Mouse (Mus musculus) embryonic facial prominence, embryonic 11.5 days (tissue): ENCODE results near the gene Aes. TPM values are rescaled to one million over a fixed set of nuclear protein-coding genes. Genes with fewer than 3 reads are reported as not detected.

Source experiments
- ATAC-seq: fragments of 200-750 bp; cut with Nextera tagmentation; replicated peaks from 2 replicates; pipeline ENCODE4 v1.8.0; 2017; ENCODE audit warnings: low read depth; ENCODE audit not compliant: insufficient number of reproducible peaks, low FRiP score, low TSS enrichment
- DNase-seq: peaks from one replicate; pipeline ENCODE4 v3.0.0-alpha.2; 2015; ENCODE audit warnings: low spot score
- H3K27ac ChIP-seq: fragments of 300-500 bp; sonication (generic); replicated peaks from 2 replicates; pipeline ENCODE4 v1.5.1; 2014; ENCODE audit warnings: mild to moderate bottlenecking, low read depth, low read length, control low read depth
- H3K27me3 ChIP-seq: fragments of 300-500 bp; sonication (generic); 2 replicates; pipeline ENCODE4 v1.6.1; 2014; ENCODE audit warnings: mild to moderate bottlenecking, low read length, moderate library complexity, mixed read lengths; ENCODE audit not compliant: control insufficient read depth, insufficient read depth
- H3K36me3 ChIP-seq: fragments of 300-500 bp; sonication (generic); replicated peaks from 2 replicates; pipeline ENCODE4 v1.6.1; 2014; ENCODE audit warnings: low read depth, mild to moderate bottlenecking, low read length, moderate library complexity, mixed read lengths; ENCODE audit not compliant: control insufficient read depth, insufficient read depth
- H3K4me1 ChIP-seq: fragments of 300-500 bp; sonication (generic); 2 replicates; pipeline ENCODE4 v1.6.1; 2014; ENCODE audit warnings: low read length, mixed read lengths; ENCODE audit not compliant: control insufficient read depth, insufficient read depth
- H3K4me2 ChIP-seq: fragments of 300-500 bp; sonication (generic); 2 replicates; pipeline ENCODE4 v1.6.1; 2014; ENCODE audit warnings: low read depth, mild to moderate bottlenecking, control low read depth, low read length, moderate library complexity
- H3K4me3 ChIP-seq: fragments of 300-500 bp; sonication (generic); 2 replicates; pipeline ENCODE4 v1.5.1; 2014; ENCODE audit warnings: low read depth, low read length, control low read depth
- H3K9ac ChIP-seq: fragments of 300-500 bp; sonication (generic); replicated peaks from 2 replicates; pipeline ENCODE4 v1.6.1; 2014; ENCODE audit warnings: mild to moderate bottlenecking, control low read depth, low read length
- H3K9me3 ChIP-seq: fragments of 300-500 bp; sonication (generic); replicated peaks from 2 replicates; pipeline ENCODE4 v1.6.1; 2016; ENCODE audit warnings: mild to moderate bottlenecking, low read length, inconsistent platforms, mixed read lengths; ENCODE audit not compliant: control insufficient read depth
- WGBS: fragments of 180-500 bp; shearing (Covaris S2); extraction: QIAGEN DNeasy Blood & Tissue Kit; methylation state at CpG from one replicate; pipeline ENCODE4 v1.1.7; 2014; 5-methylcytosine and 5-hydroxymethylcytosine counted together
- polyA plus RNA-seq: library from polyadenylated mRNA; unstranded; fragments of >200 nt; fragmentation: Nextera tagmentation; extraction: Ambion mirVana; gene quantifications from 2 replicates; pipeline ENCODE4 v1.2.1, GENCODE M21; 2014

The Aes gene
- polyA plus RNA-seq, 1 experiment from 2014 or later: 321 TPM

GRCm38 (mm10) chr10:81598342-81598741 is 39.1 kb downstream of the Aes start:
- ATAC-seq (no peak), DNase-seq (no peak)
- H3K36me3 ChIP-seq: no peaks in the 10 kb centered on the region
- no peaks in the 10 kb centered on the region for H3K9me3 ChIP-seq
- H3K27ac ChIP-seq: no peak overlapping the region
- no peak overlapping the region for H3K4me2 ChIP-seq
- no peak overlapping the region for H3K4me3 ChIP-seq
- WGBS: 42% methylated on average over 3 of the region's 3 CpGs
- H3K27me3 ChIP-seq: no peaks in the 10 kb centered on the region; the same call in 1 of the 2 replicates
- H3K4me1 ChIP-seq: peaks cover 24% of the 10 kb centered on the region
- no peak overlapping the region for H3K9ac ChIP-seq

DNA sequence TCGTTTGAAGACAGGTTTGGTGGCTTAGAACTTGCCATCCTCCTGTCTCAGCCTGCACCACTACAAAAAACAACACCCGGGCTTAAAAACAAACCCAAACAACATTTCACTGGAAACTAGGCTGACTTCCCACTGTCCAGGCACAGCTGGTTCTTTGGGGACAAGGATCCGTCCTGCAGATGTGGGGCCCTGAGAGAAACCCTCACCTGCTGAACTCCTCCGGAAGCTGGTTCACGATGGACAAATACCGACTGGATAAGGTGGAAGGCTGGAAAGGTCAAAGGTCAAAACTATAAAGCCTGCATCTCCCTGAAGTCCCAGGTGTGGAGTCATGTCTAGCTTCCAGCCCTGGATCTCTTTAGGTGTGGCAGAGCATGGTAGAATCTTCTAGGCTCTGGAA is 39.6 kb downstream of the Aes start:
- Histone ChIP-seq H3K4me1 (peaks cover 24% of the 10 kb centered on the region), H3K36me3 (no peaks in the 10 kb centered on the region), H3K27ac (no peak overlapping the region), H3K4me2 (no peak overlapping the region), H3K27me3 (no peaks in the 10 kb centered on the region; the same call in 1 of the 2 replicates), H3K4me3 (no peak overlapping the region), H3K9me3 (no peaks in the 10 kb centered on the region), H3K9ac (no peak overlapping the region)
- WGBS: 35% methylated on average over 6 of the region's 6 CpGs
- ATAC-seq: no peak
- DNase-seq: no peak

DNA sequence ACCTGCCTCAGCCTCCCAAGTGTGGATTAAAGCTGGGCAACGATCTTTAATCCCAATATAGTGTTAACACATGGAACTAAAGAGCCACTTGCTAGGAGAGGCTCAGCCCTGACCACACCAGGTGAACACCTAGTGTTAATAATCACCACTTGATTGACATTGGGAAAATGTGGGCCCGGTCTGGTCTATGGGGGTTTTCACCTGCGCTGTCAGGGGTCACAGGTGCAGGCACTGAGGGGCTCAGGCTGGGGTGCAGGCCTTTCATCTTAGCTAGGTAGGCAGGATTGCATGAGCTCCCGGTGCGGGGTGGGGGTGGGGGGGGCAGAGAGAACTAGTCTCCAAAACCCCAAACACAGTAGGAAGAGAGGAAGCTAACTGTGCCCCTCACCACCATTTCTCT is 40.3 kb downstream of the Aes start:
- no peaks in the 10 kb centered on the region; the same call in 1 of the 2 replicates for H3K27me3 ChIP-seq

GRCm38 (mm10) chr10:81600096-81600495 is 40.8 kb downstream of the Aes start:
- Histone ChIP-seq H3K4me1 (peaks cover 24% of the 10 kb centered on the region), H3K27me3 (no peaks in the 10 kb centered on the region; the same call in 1 of the 2 replicates), H3K4me2 (no peak overlapping the region), H3K4me3 (no peak overlapping the region), H3K27ac (no peak overlapping the region), H3K36me3 (no peaks in the 10 kb centered on the region), H3K9me3 (no peaks in the 10 kb centered on the region), H3K9ac (no peak overlapping the region)
- no peak for ATAC-seq
- DNase-seq: no peak
- WGBS: 46% methylated on average over 10 of the region's 10 CpGs

More for the DNA sequence above, 40.3 kb downstream of the Aes start:
- H3K4me2 ChIP-seq: no peak overlapping the region
- 67% methylated on average over 5 of the region's 5 CpGs for WGBS
- no peaks in the 10 kb centered on the region for H3K36me3 ChIP-seq
- DNase-seq: no peak
- H3K4me1 ChIP-seq: peaks cover 24% of the 10 kb centered on the region
- no peak for ATAC-seq
- H3K27ac ChIP-seq: no peak overlapping the region
- H3K9me3 ChIP-seq: no peaks in the 10 kb centered on the region
- no peak overlapping the region for H3K4me3 ChIP-seq
- no peak overlapping the region for H3K9ac ChIP-seq

GRCm38 (mm10) chr10:81600738-81601203 is 41.5 kb downstream of the Aes start, which contains the start of gene Tle6:
Gene Tle6 (minus strand): TSS chr10:81601073.
- Histone ChIP-seq H3K4me1 (peaks cover 18% of the 10 kb centered on the region), H3K27ac (peak within 1 kb of the TSS; percentile 30; the same call in 1 of the 2 replicates)
- ATAC-seq: peak; percentile 82

DNA sequence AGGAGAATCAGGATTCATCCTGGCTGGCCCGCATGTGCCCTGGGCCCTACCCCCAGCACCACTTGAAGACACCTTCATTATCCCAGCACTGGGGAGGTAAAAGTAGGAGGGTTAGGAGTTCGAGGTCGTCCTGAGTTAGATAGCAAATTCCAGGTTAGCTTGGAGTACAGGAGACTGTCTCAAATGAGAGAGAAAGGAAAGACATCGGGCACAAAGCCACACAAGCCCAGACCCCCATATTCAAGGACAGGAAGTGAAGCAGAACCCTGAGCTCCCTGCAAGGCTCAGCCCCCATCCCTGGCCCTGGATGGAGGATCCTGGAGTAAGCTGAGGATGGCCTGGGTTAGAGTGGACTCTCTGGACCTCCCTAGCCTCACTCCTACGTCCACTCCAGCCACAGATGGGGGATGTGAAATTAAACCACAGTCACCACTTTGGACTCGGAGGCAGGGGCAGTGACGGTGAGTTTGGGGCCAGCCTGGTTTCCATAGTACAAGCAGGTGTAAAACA is 42.2 kb downstream of the Aes start:
- Histone ChIP-seq H3K4me3 (no peak overlapping the region), H3K27me3 (no peaks in the 10 kb centered on the region; the same call in 1 of the 2 replicates), H3K4me2 (peak overlapping the region; percentile 11; the same call in 1 of the 2 replicates), H3K9me3 (no peaks in the 10 kb centered on the region), H3K4me1 (peaks cover 12% of the 10 kb centered on the region), H3K9ac (no peak overlapping the region), H3K27ac (peak overlapping the region; percentile 30; the same call in 1 of the 2 replicates), H3K36me3 (no peaks in the 10 kb centered on the region)
- ATAC-seq (no peak; the same call in 1 of the 2 replicates), DNase-seq (no peak)
- 15% methylated on average over 7 of the region's 7 CpGs for WGBS

More at GRCm38 (mm10) chr10:81600738-81601203, 41.5 kb downstream of the Aes start, which contains the start of gene Tle6:
- H3K4me2 ChIP-seq: peak within 1 kb of the TSS; percentile 11
- H3K9me3 ChIP-seq: no peaks in the 10 kb centered on the region
- H3K9ac ChIP-seq: no peak within 1 kb of the TSS
- 0% methylated on average over 28 of the region's 28 CpGs for WGBS
- H3K27me3 ChIP-seq: no peaks in the 10 kb centered on the region; the same call in 1 of the 2 replicates
- no peak within 1 kb of the TSS for H3K4me3 ChIP-seq
- no peaks in the 10 kb centered on the region for H3K36me3 ChIP-seq
- DNase-seq: peak; percentile 99

DNA sequence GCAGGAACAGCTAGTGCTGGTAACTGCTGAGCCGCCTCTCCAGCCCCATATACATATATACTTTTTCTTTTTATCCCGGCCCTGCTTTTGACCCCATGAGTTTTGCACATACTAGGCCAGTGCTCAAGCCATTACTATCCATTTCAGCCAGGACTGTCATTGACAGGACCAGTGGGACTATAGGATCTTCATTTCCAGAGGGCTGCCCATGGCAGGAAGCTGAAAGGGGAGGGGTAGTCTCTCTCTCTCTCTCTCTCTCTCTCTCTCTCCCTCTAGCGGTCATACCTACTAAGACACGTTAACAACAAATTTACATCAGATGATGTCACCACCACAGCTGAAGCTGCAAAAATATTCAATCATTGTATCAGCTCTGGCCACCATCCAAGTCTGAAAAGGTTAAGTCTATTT is 43.5 kb downstream of the Aes start:
- Histone ChIP-seq H3K27ac (no peak overlapping the region), H3K4me2 (no peak overlapping the region), H3K4me1 (peaks cover 4% of the 10 kb centered on the region), H3K36me3 (no peaks in the 10 kb centered on the region), H3K27me3 (no peaks in the 10 kb centered on the region; the same call in 1 of the 2 replicates), H3K9ac (no peak overlapping the region), H3K9me3 (no peaks in the 10 kb centered on the region), H3K4me3 (no peak overlapping the region)
- WGBS: 19% methylated on average over 4 of the region's 4 CpGs
- ATAC-seq (no peak), DNase-seq (peak; percentile 82)
